Mouse (Mus musculus) ES-Bruce4 (cell line): Measurements from ENCODE around the gene Dock7.
"Not testable (repeated sequence)": the region's sequence is repeated elsewhere in the genome, so short reads cannot be mapped to it uniquely, and the experiment has no call there.

ENCODE experiments used
- CTCF ChIP-seq: IDR thresholded peaks from one replicate; pipeline ENCODE4 v1.8.1; 2011; ENCODE audit warnings: low read depth, low read length
- POLR2A ChIP-seq: IDR thresholded peaks from one replicate; pipeline ENCODE4 v1.8.1; 2011; ENCODE audit warnings: low read length; ENCODE audit not compliant: insufficient read depth

DNA sequence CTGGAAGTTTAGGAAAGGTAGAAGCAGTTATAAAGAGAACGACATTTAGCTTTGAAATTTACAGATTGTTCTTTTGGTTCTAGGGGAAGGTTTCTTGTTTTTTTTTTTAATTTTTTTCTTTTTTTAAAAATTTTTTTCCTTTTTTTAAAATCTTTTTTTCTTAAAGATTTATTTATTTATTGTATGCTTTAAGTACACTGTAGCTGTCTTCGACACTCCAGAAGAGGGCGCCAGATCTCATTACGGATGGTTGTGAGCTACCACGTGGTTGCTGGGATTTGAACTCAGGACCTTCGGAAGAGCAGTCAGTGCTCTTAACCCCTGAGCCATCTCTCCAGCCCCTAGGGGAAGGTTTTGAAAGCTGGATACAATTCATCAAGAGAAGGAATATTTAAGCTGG lies 182.5 kb downstream of the Dock7 start:
- not testable (repeated sequence) for TF ChIP-seq POLR2A, CTCF
